Comparison of ENCODE assay signal across 8 mouse cellular contexts in the genomic region with DNA sequence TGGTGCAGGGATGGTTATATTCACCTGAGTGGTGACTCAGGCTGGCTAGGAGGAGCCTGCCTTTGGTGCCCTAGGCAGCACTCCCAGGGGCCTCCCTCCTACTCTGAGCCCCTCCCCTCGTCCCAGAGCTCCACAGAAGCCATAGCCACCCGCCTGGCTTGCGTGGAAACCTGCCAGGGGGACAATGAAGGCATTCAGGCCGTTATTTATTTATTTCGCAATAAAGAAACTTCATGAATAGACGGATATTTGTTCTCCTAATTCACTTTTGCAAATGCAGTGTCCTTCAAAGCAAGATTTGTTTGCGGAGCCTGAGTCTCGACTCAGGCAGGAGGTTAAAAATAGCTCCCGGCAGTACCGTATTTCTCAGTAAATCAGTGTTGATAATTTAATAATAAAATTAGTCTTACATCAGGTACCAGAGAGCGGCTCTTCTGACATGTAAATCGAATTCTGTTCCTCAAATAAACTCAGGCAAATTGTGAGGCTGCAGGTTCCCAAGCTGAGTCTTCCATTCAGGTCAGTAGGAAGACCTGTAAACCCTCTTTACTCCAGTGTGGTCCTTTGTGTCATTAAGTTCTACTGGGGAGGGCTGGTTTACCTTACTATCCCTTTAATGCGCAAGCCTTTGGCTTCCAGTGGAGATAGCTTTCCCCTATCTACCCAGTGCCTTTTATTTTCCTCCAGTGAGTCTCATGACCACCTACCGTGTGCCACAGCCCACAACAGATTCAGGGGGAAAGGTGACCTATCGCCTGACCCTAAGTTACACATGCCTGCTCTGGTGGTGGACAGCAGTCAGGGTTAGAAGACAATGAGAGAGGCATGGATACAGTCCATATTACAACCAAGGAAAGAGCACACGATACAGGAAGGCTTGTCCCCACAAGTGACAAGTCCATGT. TPM values are rescaled to one million over a fixed set of nuclear protein-coding genes. Genes with fewer than 3 reads are reported as not detected.
DNase-seq lines count a peak whose midpoint lies in the region; ATAC-seq lines count a peak whose summit lies in the region.

No protein-coding gene starts in this region.

- H3K27me3 ChIP-seq in intestine, embryonic 14.5 days (replicated peaks; ENCODE audit: control insufficient read depth, insufficient read depth, low read length), result no peaks in the 10 kb centered on the region
- H3K27me3 ChIP-seq in midbrain, embryonic 13.5 days, result peaks cover 14% of the 10 kb centered on the region; the same call in 1 of the 2 replicates

- H3K9me3 ChIP-seq in intestine, embryonic 14.5 days (ENCODE audit: control insufficient read depth, low read length), result no peaks in the 10 kb centered on the region
- H3K9me3 ChIP-seq in midbrain, embryonic 13.5 days, result no peaks in the 10 kb centered on the region

- peak overlapping the region; percentile 38 for H3K4me2 ChIP-seq in intestine, embryonic 14.5 days (ENCODE audit: low read length)
- peak overlapping the region; percentile 38 for H3K4me2 ChIP-seq in midbrain, embryonic 13.5 days (replicated peaks)

- ATAC-seq in intestine, embryonic 14.5 days (replicated peaks; ENCODE audit: low FRiP score, low TSS enrichment, low read depth), result peak; percentile 90
- ATAC-seq in midbrain, embryonic 13.5 days, result peak; percentile 82

- no peaks in the 10 kb centered on the region for H3K36me3 ChIP-seq in intestine, embryonic 14.5 days (ENCODE audit: control insufficient read depth, insufficient read depth, low read length)
- no peaks in the 10 kb centered on the region for H3K36me3 ChIP-seq in midbrain, embryonic 13.5 days

- peak; percentile 8 for DNase-seq in R1 (ENCODE audit: low read depth, low spot score)
- peak; percentile 5 for DNase-seq in cerebellum, adult 8-10 months
- peak; percentile 37 to 38 for DNase-seq in frontal cortex, postnatal 10 days (ENCODE audit: low spot score in 2 of 2)
- peak; percentile 65 for DNase-seq in intestine, embryonic 14.5 days (ENCODE audit: low spot score)
- DNase-seq in left cerebral cortex, postnatal 4 days, result peak; percentile 55
- DNase-seq in spleen, postnatal 4 days (ENCODE audit: low spot score in 2 of 2), result no peak
- no peak for DNase-seq in thymus, postnatal 14 days

- no peak overlapping the region for H3K9ac ChIP-seq in intestine, embryonic 14.5 days (ENCODE audit: low read length)
- no peak overlapping the region for H3K9ac ChIP-seq in midbrain, embryonic 13.5 days (replicated peaks)

- intact Hi-C loops in left cerebral cortex, postnatal 4 days (cut with DNase I), result no loop called here

- H3K4me1 ChIP-seq in intestine, embryonic 14.5 days (replicated peaks; ENCODE audit: control insufficient read depth, insufficient read depth, low read length), result 0 out of 2 replicates have a peak, but pooled peaks cover 3% of the 10 kb centered on the region
- peaks cover 8% of the 10 kb centered on the region for H3K4me1 ChIP-seq in midbrain, embryonic 13.5 days (replicated peaks)

- no peak overlapping the region for H3K27ac ChIP-seq in intestine, embryonic 14.5 days (ENCODE audit: low read depth)
- no peak overlapping the region for H3K27ac ChIP-seq in midbrain, embryonic 13.5 days

- WGBS in intestine, embryonic 14.5 days, result 12% methylated on average over 16 of the region's 16 CpGs
- WGBS in midbrain, embryonic 13.5 days, result 6% methylated on average over 16 of the region's 16 CpGs

- no peak overlapping the region for H3K4me3 ChIP-seq in intestine, embryonic 14.5 days (ENCODE audit: low read depth, low read length)
- H3K4me3 ChIP-seq in midbrain, embryonic 13.5 days (replicated peaks), result no peak overlapping the region

RNA-seq across cellular contexts. Expression of a gene that starts 17.2 kb away (rescaled TPM):
- polyA plus RNA-seq in intestine, embryonic 14.5 days (2014; fragmentation: Nextera tagmentation; extraction: Ambion mirVana), result not detected in 2 replicates
- total RNA-seq in left cerebral cortex, postnatal 4 days (2021), result 1 to 10 TPM in 1 of 2 experiments, under 1 TPM in 1; 0.50 to 1.3 TPM
- polyA plus RNA-seq in midbrain, embryonic 13.5 days (2015; fragmentation: Nextera tagmentation; extraction: Ambion mirVana), result 6.1 and 8.0 TPM in 2 replicates

Comparison
In these comparisons a context has a peak if more than half of its experiments do, and no peak if none do; other contexts are left out.
1. DNase-seq: peak in R1 (single experiment), cerebellum, adult 8-10 months (single experiment), frontal cortex, postnatal 10 days (2 of 2), intestine, embryonic 14.5 days (single experiment) and left cerebral cortex, postnatal 4 days (single experiment); none in spleen, postnatal 4 days (0 of 2) and thymus, postnatal 14 days (single experiment).